Mouse (Mus musculus) ovary, adult 10 weeks (tissue): ENCODE measurements around the gene Ppp2r5a. TPM values are rescaled to one million over a fixed set of nuclear protein-coding genes. Genes with fewer than 3 reads are reported as not detected.

Experiments used
- polyA plus RNA-seq: library from polyadenylated mRNA; stranded (reverse); fragments of 350-450 nt; fragmentation: Illumina TruSeq; extraction: RNeasy Lipid Tissue Mini Kit (QIAGEN cat#74804); gene quantifications from one replicate; pipeline ENCODE4 v1.2.3, GENCODE M21; 2014

Ppp2r5a gene
- 178 TPM for polyA plus RNA-seq

GRCm38 (mm10) chr1:191403074-191403473 is at the start of gene Ppp2r5a:
TSS of gene Ppp2r5a (minus strand) at chr1:191403272.

GRCm38 (mm10) chr1:191325726-191326232 is 77.3 kb downstream of the Ppp2r5a start, which contains the start of gene Tmem206:
TSS of gene Tmem206 (plus strand) at chr1:191325912.

GRCm38 (mm10) chr1:191317591-191318196 is 85.4 kb downstream of the Ppp2r5a start, which contains the start of gene Nenf:
TSS of gene Nenf (minus strand) at chr1:191318194.

Other genes with a start within 250 kb of the Ppp2r5a start
- gene Fam71a, start 238.5 kb downstream of the Ppp2r5a start, polyA plus RNA-seq, result not detected
- gene Atf3, start 185.2 kb downstream of the Ppp2r5a start, polyA plus RNA-seq, result 1.9 TPM
- 1.5 TPM for gene Nenf, start 85.1 kb downstream of the Ppp2r5a start, polyA plus RNA-seq
- gene Tmem206, start 77.4 kb downstream of the Ppp2r5a start, polyA plus RNA-seq, result 51.9 TPM
- gene Dtl, start 172.3 kb upstream of the Ppp2r5a start, polyA plus RNA-seq, result 31.4 TPM
- gene Ints7, start 172.4 kb upstream of the Ppp2r5a start, polyA plus RNA-seq, result 19.7 TPM